Mouse (Mus musculus): ENCODE measurements around the gene Gm42906.

GRCm38 (mm10) chr5:151228367-151229005 is 199.5 kb downstream of the Gm42906 start:
- TF ChIP-seq CTCF (IDR thresholded peaks at IDR 0.05; ENCODE audit: low read depth, low read length), result no peak
- TF ChIP-seq POLR2A (IDR thresholded peaks at IDR 0.05; ENCODE audit: insufficient read depth, low read length), result no peak
